Mouse (Mus musculus) brain, embryonic 14.5 days (tissue): ENCODE measurements around the gene Gimap8.

ENCODE experiments used
- CTCF ChIP-seq: fragments of 200-500 bp; IDR thresholded peaks from 2 replicates; pipeline ENCODE4 v1.5.1; 2012; ENCODE audit warnings: inconsistent platforms, mild to moderate bottlenecking, moderate library complexity, borderline replicate concordance; ENCODE audit not compliant: insufficient read depth, insufficient read length; ENCODE audit errors: extremely low read depth
- POLR2A ChIP-seq: fragments of 200-500 bp; IDR thresholded peaks from 2 replicates; pipeline ENCODE4 v1.6.1; 2012; ENCODE audit warnings: mild to moderate bottlenecking, inconsistent platforms, borderline replicate concordance; ENCODE audit not compliant: poor library complexity, insufficient read depth, insufficient read length, severe bottlenecking; ENCODE audit errors: extremely low read depth

DNA sequence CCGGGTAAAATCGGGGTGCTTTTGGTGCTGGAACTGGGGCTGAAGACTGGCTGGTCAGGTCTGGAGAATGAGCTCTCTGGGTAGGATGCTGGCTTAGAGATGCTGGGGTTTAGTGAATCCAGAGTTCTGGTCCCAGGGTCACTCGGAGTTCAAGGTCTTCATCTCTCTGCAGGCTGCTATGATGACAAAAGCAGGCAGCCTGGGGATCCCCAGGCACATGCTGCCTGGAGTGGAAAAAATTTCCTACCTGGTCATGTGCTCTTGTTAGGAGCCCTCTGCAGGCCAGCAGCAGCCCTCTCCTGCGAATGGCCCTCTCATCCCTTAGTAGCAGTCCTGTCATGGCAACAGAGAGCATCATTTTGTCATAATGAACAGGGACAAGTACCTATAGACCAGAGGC is 33.6 kb upstream of the Gimap8 start:
- TF ChIP-seq POLR2A, result no peak
- TF ChIP-seq CTCF, result no peak
